Mouse (Mus musculus) effector memory CD4-positive, alpha-beta T cell, adult 5 months (primary cell): Measurements from ENCODE around the gene Gm3476. TPM values are rescaled to one million over a fixed set of nuclear protein-coding genes. Genes with fewer than 3 reads are reported as not detected.

Source experiments
- polyA plus RNA-seq: library from polyadenylated mRNA; unstranded; fragments of 100-300 nt; shearing (Covaris generic); gene quantifications from one replicate; pipeline ENCODE4 v1.2.1, GENCODE M21; 2017

Gene Gm3476
- not detected for polyA plus RNA-seq

GRCm38 (mm10) chr14:6125707-6126106 lies at the start of gene Gm3476:
TSS of gene Gm3476 (minus strand) at chr14:6125807.

DNA sequence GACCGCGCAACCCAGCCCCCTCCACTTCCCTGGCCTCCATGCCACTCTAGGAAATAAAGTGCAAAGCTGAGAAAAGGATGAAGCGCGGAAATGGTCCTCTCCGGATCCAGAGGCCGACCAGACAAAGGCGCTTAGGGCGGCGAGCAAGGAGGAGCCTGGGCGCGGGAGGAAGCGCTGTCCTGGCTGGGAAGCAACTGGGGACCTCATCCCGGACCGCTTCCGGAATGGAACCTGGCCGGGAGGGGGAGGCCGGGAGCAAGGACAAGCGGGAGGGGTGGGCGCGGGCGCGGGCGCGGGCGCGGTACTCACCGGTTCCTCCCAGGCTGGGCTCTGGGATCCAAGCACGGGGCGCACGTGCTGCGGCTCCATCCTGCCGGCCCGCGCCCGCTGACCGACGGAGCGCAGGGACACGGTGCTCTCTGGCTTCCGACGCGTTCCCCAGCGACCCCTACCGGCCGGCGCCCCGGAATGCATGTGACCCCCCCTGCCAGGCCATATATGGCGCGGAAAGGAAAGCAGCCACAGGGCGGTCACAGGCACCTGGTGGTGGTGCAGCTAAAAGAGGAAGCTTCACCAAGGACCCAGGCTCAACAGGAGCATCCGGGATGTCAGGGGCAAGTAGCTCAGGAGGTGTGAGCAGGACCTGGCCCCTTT lies 17.2 kb downstream of the Gm3476 start, which contains the start of gene Gm3468:
TSS of gene Gm3468 (minus strand) at position 394 of the 654 bp plus-strand sequence.

DNA sequence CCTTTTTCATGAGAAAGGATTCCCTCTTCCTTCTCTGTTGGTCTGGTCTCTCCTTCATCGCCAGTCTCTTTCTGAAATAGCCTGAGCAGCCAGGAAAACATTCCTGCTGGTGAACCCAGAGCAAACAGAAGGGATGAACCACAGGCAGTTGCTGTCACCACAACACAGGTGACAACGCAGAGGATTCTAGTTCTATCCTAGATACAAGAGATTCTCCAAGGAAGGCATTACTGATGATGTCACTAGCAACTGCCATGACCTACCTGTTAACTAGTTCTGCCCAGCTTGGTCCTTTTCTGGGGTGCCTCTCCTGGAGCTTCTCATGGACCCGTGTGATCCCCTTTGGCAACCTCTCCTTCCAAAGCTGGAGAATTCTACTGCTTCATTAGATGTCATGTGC lies 31.8 kb downstream of the Gm3476 start, which contains the start of gene Gm8206:
TSS of gene Gm8206 (minus strand) at position 101 of the 400 bp plus-strand sequence.

GRCm38 (mm10) chr14:6058167-6058566 lies 67.4 kb downstream of the Gm3476 start, which contains the start of gene Gm6337:
TSS of gene Gm6337 (minus strand) at chr14:6058267.

Other genes starting within 250 kb of the Gm3476 start
- gene Gm8237, start 245.4 kb downstream of the Gm3476 start, polyA plus RNA-seq = not detected
- gene Gm3248, start 164.1 kb downstream of the Gm3476 start, polyA plus RNA-seq = not detected
- not detected for gene Gm3453, start 146.7 kb downstream of the Gm3476 start, polyA plus RNA-seq
- not detected for gene Gm6337, start 67.5 kb downstream of the Gm3476 start, polyA plus RNA-seq
- gene Gm8206, start 31.9 kb downstream of the Gm3476 start, polyA plus RNA-seq = not detected
- 0.85 TPM for gene Gm3468, start 17.1 kb downstream of the Gm3476 start, polyA plus RNA-seq
- not detected for gene Gm21560, start 93.5 kb upstream of the Gm3476 start, polyA plus RNA-seq
- gene Gm3411, start 161.4 kb upstream of the Gm3476 start, polyA plus RNA-seq = 0.29 TPM
- not detected for gene Gm21103, start 179.0 kb upstream of the Gm3476 start, polyA plus RNA-seq
- gene Gm3618, start 217.9 kb upstream of the Gm3476 start, polyA plus RNA-seq = not detected